Mouse (Mus musculus): ENCODE measurements around the gene Slc24a3. TPM values are rescaled to one million over a fixed set of nuclear protein-coding genes. Genes with fewer than 3 reads are reported as not detected.

Slc24a3 gene
- polyA plus RNA-seq, 1 experiment from 2014 or later = 2.1 TPM

DNA sequence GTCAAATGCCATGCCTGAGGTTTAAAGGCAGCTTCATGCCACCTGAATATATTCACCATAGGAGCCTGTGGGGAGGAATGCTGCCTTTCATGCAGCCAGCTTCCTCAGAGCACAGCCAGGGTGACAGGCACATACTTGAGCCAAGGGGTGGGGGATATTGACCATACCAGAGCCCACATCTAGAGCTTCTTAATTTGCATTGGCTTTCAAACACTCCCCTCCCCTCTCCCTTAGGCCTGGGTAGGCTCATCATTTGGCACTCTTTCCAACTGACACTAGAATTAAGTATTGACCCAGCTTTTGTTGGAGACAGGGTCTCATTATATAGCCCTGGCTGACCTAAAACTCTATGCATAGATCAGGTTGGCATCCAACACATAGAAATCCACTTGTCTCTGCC is 453.2 kb downstream of the Slc24a3 start:
- no peak for ATAC-seq (replicated peaks; ENCODE audit: low FRiP score)
- no peak overlapping the region for H3K27ac ChIP-seq
- no peaks in the 10 kb centered on the region for H3K27me3 ChIP-seq
- H3K9me3 ChIP-seq (replicated peaks) = no peaks in the 10 kb centered on the region
- H3K36me3 ChIP-seq = no peaks in the 10 kb centered on the region
- no peak overlapping the region for H3K9ac ChIP-seq
- H3K4me1 ChIP-seq = peaks cover 7% of the 10 kb centered on the region; the same call in 1 of the 2 replicates
- H3K4me2 ChIP-seq = no peak overlapping the region
- no peak overlapping the region for H3K4me3 ChIP-seq (replicated peaks)

DNA sequence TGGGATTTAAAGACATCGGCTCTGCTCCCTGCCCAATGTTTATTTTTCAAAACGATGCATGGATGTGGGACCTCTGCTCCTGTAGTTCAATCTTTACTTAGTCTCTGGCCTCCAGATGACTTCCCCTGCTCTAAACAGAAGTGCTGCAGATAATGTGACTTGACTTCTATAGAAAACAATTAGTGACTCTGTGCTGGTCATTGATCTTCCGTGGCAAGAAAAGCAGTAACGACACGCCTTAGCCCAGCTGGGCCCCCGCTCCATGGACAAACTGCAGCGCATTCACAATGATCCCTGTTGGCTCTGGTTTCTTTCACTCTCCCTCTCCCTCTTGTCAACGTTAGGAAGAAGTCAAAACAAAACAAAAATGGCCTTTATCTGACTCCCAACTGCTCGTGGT is 453.6 kb downstream of the Slc24a3 start:
- Histone ChIP-seq H3K27ac (no peak overlapping the region), H3K27me3 (no peaks in the 10 kb centered on the region), H3K9ac (no peak overlapping the region), H3K4me2 (no peak overlapping the region), H3K36me3 (no peaks in the 10 kb centered on the region), H3K4me3 (replicated peaks) (no peak overlapping the region), H3K9me3 (replicated peaks) (no peaks in the 10 kb centered on the region), H3K4me1 (peaks cover 7% of the 10 kb centered on the region; the same call in 1 of the 2 replicates)
- WGBS = 24% methylated on average over 9 of the region's 9 CpGs
- ATAC-seq (replicated peaks; ENCODE audit: low FRiP score) = no peak

- Histone ChIP-seq H3K36me3 (no peaks in the 10 kb centered on the region), H3K4me1 (no peaks in the 10 kb centered on the region), H3K9me3 (replicated peaks) (no peaks in the 10 kb centered on the region), H3K4me3 (replicated peaks) (no peak overlapping the region), H3K27me3 (no peaks in the 10 kb centered on the region), H3K9ac (no peak overlapping the region), H3K27ac (no peak overlapping the region), H3K4me2 (no peak overlapping the region)
- ATAC-seq (replicated peaks; ENCODE audit: low FRiP score) = no peak
- 80% methylated on average over 6 of the region's 6 CpGs for WGBS
Measured at GRCm38 (mm10) chr2:145631123-145631798, 463.7 kb downstream of the Slc24a3 start.

DNA sequence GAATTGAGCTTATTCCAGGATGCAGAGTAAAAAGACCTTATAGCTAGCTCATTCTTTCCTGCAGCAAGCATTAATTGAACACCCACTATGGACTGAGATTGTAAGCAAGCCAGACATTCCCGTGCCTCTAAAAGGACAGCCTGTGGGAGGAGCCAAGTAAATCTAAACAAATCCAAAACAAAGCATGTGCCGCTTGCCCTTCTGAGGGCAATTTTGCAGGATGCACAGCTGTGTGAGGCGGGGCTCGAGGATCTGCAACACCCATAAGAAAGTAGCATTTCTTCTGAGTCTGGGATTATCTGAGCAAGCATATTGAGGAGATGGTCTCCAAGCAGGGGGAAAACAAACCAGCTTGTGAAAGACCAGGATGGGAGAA is 464.2 kb downstream of the Slc24a3 start:
- no peak overlapping the region for H3K4me2 ChIP-seq
- no peak overlapping the region for H3K27ac ChIP-seq
- H3K4me1 ChIP-seq = no peaks in the 10 kb centered on the region
- WGBS = 38% methylated on average over 4 of the region's 4 CpGs
- H3K9ac ChIP-seq = no peak overlapping the region
- H3K36me3 ChIP-seq = no peaks in the 10 kb centered on the region
- H3K27me3 ChIP-seq = no peaks in the 10 kb centered on the region
- ATAC-seq (replicated peaks; ENCODE audit: low FRiP score) = peak; percentile 52; the same call in 1 of the 2 replicates
- H3K4me3 ChIP-seq (replicated peaks) = no peak overlapping the region
- no peaks in the 10 kb centered on the region for H3K9me3 ChIP-seq (replicated peaks)

GRCm38 (mm10) chr2:145633811-145634210 is 466.3 kb downstream of the Slc24a3 start:
- H3K9ac ChIP-seq = no peak overlapping the region
- no peaks in the 10 kb centered on the region for H3K4me1 ChIP-seq
- H3K9me3 ChIP-seq (replicated peaks) = no peaks in the 10 kb centered on the region
- 60% methylated on average over 5 of the region's 5 CpGs for WGBS
- H3K4me2 ChIP-seq = no peak overlapping the region
- no peak overlapping the region for H3K4me3 ChIP-seq (replicated peaks)
- H3K36me3 ChIP-seq = no peaks in the 10 kb centered on the region
- no peaks in the 10 kb centered on the region for H3K27me3 ChIP-seq
- peak overlapping the region; percentile 14 for H3K27ac ChIP-seq
- ATAC-seq (replicated peaks; ENCODE audit: low FRiP score) = no peak

DNA sequence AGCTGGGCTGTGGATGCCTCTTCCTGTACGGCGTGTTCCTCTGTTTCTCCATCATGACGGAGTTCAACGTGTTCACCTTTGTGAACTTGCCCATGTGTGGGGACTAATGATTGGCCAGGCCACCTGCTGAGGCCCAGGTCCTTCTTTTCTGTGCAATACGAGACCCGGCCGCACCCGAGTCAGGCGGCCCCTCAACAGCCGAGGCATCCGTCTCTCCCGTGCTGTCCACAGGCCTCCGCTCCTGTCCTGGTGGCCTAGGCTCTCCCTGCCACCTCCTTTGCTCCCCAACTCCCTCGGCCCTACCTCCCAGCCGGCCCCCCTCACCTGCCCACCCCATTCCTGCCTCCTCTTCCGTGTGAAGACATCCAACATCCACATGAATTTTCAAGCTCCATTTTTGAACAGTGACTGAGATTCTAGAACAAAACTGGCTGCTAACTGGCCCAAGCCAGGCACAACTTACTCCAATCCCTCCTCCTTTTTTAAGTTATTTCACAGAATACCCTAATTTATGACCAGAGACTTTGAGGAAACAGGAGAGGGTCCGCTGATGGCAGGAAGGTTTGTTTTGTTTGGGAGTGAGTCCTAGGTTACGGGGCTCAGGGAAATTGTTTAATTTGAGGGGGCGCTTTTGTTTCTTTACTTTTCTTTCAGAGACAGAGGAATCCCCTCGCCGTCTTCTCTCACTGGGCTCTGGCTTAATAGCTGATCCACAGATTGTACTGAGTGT is 472.9 kb downstream of the Slc24a3 start:
- Histone ChIP-seq H3K27ac (peak overlapping the region; percentile 34; the same call in 1 of the 2 replicates), H3K27me3 (no peaks in the 10 kb centered on the region), H3K4me3 (replicated peaks) (no peak overlapping the region), H3K4me1 (peaks cover 14% of the 10 kb centered on the region), H3K36me3 (no peaks in the 10 kb centered on the region), H3K9me3 (replicated peaks) (no peaks in the 10 kb centered on the region), H3K9ac (no peak overlapping the region), H3K4me2 (no peak overlapping the region)
- 37% methylated on average over 21 of the region's 21 CpGs for WGBS
- peak; percentile 74 for ATAC-seq (replicated peaks; ENCODE audit: low FRiP score)

- H3K27me3 ChIP-seq = no peaks in the 10 kb centered on the region
- peak; percentile 88 for ATAC-seq (replicated peaks; ENCODE audit: low FRiP score)
- no peak overlapping the region for H3K4me2 ChIP-seq
- H3K4me3 ChIP-seq (replicated peaks) = no peak overlapping the region
- 28% methylated on average over 12 of the region's 12 CpGs for WGBS
- no peak overlapping the region for H3K9ac ChIP-seq
- no peak overlapping the region for H3K27ac ChIP-seq
- no peaks in the 10 kb centered on the region for H3K36me3 ChIP-seq
- H3K9me3 ChIP-seq (replicated peaks) = no peaks in the 10 kb centered on the region
- 0 out of 2 replicates have a peak, but pooled peaks cover 7% of the 10 kb centered on the region for H3K4me1 ChIP-seq
Measured at GRCm38 (mm10) chr2:145655373-145655960, 487.9 kb downstream of the Slc24a3 start.

GRCm38 (mm10) chr2:145656121-145656520 is 488.6 kb downstream of the Slc24a3 start:
- Histone ChIP-seq H3K27ac (no peak overlapping the region), H3K9ac (no peak overlapping the region), H3K4me1 (0 out of 2 replicates have a peak, but pooled peaks cover 7% of the 10 kb centered on the region), H3K4me2 (no peak overlapping the region), H3K27me3 (no peaks in the 10 kb centered on the region), H3K9me3 (replicated peaks) (no peaks in the 10 kb centered on the region), H3K4me3 (replicated peaks) (no peak overlapping the region), H3K36me3 (no peaks in the 10 kb centered on the region)
- no peak for ATAC-seq (replicated peaks; ENCODE audit: low FRiP score)
- WGBS = 51% methylated on average over 3 of the region's 3 CpGs

- Histone ChIP-seq H3K27ac (no peak overlapping the region), H3K27me3 (no peaks in the 10 kb centered on the region), H3K9ac (no peak overlapping the region), H3K4me2 (no peak overlapping the region), H3K9me3 (replicated peaks) (no peaks in the 10 kb centered on the region), H3K4me3 (replicated peaks) (no peak overlapping the region), H3K36me3 (no peaks in the 10 kb centered on the region), H3K4me1 (0 out of 2 replicates have a peak, but pooled peaks cover 7% of the 10 kb centered on the region)
- ATAC-seq (replicated peaks; ENCODE audit: low FRiP score) = no peak
- 39% methylated on average over 1 of the region's 1 CpGs for whole genome bisulfite sequencing
Measured at GRCm38 (mm10) chr2:145656716-145657115, 489.2 kb downstream of the Slc24a3 start.

- no peaks in the 10 kb centered on the region for H3K9me3 ChIP-seq (replicated peaks)
- ATAC-seq (replicated peaks; ENCODE audit: low FRiP score) = no peak
- H3K27ac ChIP-seq = no peak overlapping the region
- WGBS = 56% methylated on average over 7 of the region's 7 CpGs
- H3K27me3 ChIP-seq = no peaks in the 10 kb centered on the region
- H3K4me2 ChIP-seq = no peak overlapping the region
- H3K36me3 ChIP-seq = no peaks in the 10 kb centered on the region
- no peak overlapping the region for H3K4me3 ChIP-seq (replicated peaks)
- H3K9ac ChIP-seq = no peak overlapping the region
- 0 out of 2 replicates have a peak, but pooled peaks cover 8% of the 10 kb centered on the region for H3K4me1 ChIP-seq
Measured at GRCm38 (mm10) chr2:145661242-145661641, 493.7 kb downstream of the Slc24a3 start.

GRCm38 (mm10) chr2:145663899-145664298 is 496.3 kb downstream of the Slc24a3 start:
- Histone ChIP-seq H3K36me3 (no peaks in the 10 kb centered on the region), H3K4me1 (0 out of 2 replicates have a peak, but pooled peaks cover 4% of the 10 kb centered on the region), H3K9me3 (replicated peaks) (no peaks in the 10 kb centered on the region), H3K4me3 (replicated peaks) (no peak overlapping the region), H3K27ac (peak overlapping the region; percentile 90), H3K27me3 (no peaks in the 10 kb centered on the region), H3K9ac (no peak overlapping the region), H3K4me2 (no peak overlapping the region)
- ATAC-seq (replicated peaks; ENCODE audit: low FRiP score) = peak; percentile 70
- WGBS = 58% methylated on average over 7 of the region's 7 CpGs

GRCm38 (mm10) chr2:145664311-145664710 is 496.8 kb downstream of the Slc24a3 start:
- Histone ChIP-seq H3K9me3 (replicated peaks) (no peaks in the 10 kb centered on the region), H3K9ac (no peak overlapping the region), H3K4me2 (no peak overlapping the region), H3K36me3 (no peaks in the 10 kb centered on the region), H3K27ac (peak overlapping the region; percentile 90), H3K27me3 (no peaks in the 10 kb centered on the region), H3K4me1 (0 out of 2 replicates have a peak, but pooled peaks cover 4% of the 10 kb centered on the region), H3K4me3 (replicated peaks) (no peak overlapping the region)
- ATAC-seq (replicated peaks; ENCODE audit: low FRiP score) = peak; percentile 97
- 63% methylated on average over 2 of the region's 2 CpGs for WGBS

Measured in kidney, embryonic 15.5 days (tissue).